17 mouse cellular contexts compared by ENCODE assay signal in genomic region chr11:51918576-51918975, GRCm38 (mm10). TPM values are rescaled to one million over a fixed set of nuclear protein-coding genes. Genes with fewer than 3 reads are reported as not detected.
DNase-seq lines count a peak whose midpoint lies in the region; ATAC-seq and TF ChIP-seq lines count a peak whose summit lies in the region.
"Had no signal": no experiment of that assay in that cellular context is flagged by ENCODE, and none has a peak within 500 bp of the region (broad histone marks: within the 10 kb centered on the region; RNA-seq: fewer than 3 reads in every experiment).

No protein-coding gene starts in this region.

- 0 out of 2 replicates have a peak, but pooled peaks cover 2% of the 10 kb centered on the region for H3K9me3 ChIP-seq in liver, postnatal 0 days (ENCODE audit: low read length)
- H3K9me3 ChIP-seq: hindbrain, embryonic 15.5 days had no signal

- ATAC-seq in liver, postnatal 0 days = no peak
- ATAC-seq: forebrain, embryonic 13.5 days; forebrain, postnatal 0 days had no signal

- peak; percentile 41 for DNase-seq in kidney, adult 2 months
- DNase-seq in kidney, postnatal 10 days = no peak
- DNase-seq in liver, postnatal 0 days = no peak
- no peak for DNase-seq in liver
- peak; percentile 23 for DNase-seq in lung, postnatal 10 days
- DNase-seq in lung, adult 2 months = no peak
- DNase-seq: adrenal gland, adult 8-10 months; cerebellum, adult 2 months; cerebellum, postnatal 10 days; forebrain, postnatal 0 days; gastrocnemius, postnatal 36 days; heart, postnatal 36 days had no signal

- TF ChIP-seq EP300 in liver, postnatal 0 days (IDR thresholded peaks at IDR 0.05; ENCODE audit: low read depth) = no peak

- no peaks in the 10 kb centered on the region for H3K36me3 ChIP-seq in kidney, adult 2 months (ENCODE audit: control insufficient read depth, insufficient read depth, low read length)
- no peaks in the 10 kb centered on the region for H3K36me3 ChIP-seq in liver, postnatal 0 days (replicated peaks; ENCODE audit: insufficient read depth, low read length)
- H3K36me3 ChIP-seq: embryonic facial prominence, embryonic 10.5 days; G1E; heart, embryonic 13.5 days; hindbrain, embryonic 15.5 days had no signal

- peak overlapping the region; percentile 89; the same call in 1 of the 2 replicates for H3K27ac ChIP-seq in kidney, adult 2 months (ENCODE audit: insufficient read depth, low read depth, low read length)
- H3K27ac ChIP-seq in liver, postnatal 0 days (ENCODE audit: low read depth) = peak overlapping the region; percentile 99
- H3K27ac ChIP-seq: embryonic facial prominence, embryonic 10.5 days; forebrain, embryonic 13.5 days; heart, embryonic 13.5 days; hindbrain, embryonic 15.5 days had no signal

- no peak for TF ChIP-seq CTCF in kidney, adult 2 months (conservative IDR thresholded peaks at IDR 0.05; ENCODE audit: insufficient read depth, insufficient read length, low read depth, low read length)
- no peak for TF ChIP-seq CTCF in liver, postnatal 0 days (IDR thresholded peaks at IDR 0.05; ENCODE audit: low read depth)
- no peak for TF ChIP-seq CTCF in lung, adult 2 months (IDR thresholded peaks at IDR 0.05; ENCODE audit: insufficient read depth, low read length)

- peaks cover 5% of the 10 kb centered on the region; the same call in 1 of the 2 replicates for H3K4me1 ChIP-seq in kidney, adult 2 months (ENCODE audit: control insufficient read depth, insufficient read depth, low read length)
- H3K4me1 ChIP-seq in liver, postnatal 0 days (ENCODE audit: insufficient read depth) = peaks cover 30% of the 10 kb centered on the region
- H3K4me1 ChIP-seq in lung, adult 2 months (ENCODE audit: control insufficient read depth, insufficient read depth, low read length) = peaks cover 18% of the 10 kb centered on the region

- H3K4me2 ChIP-seq in liver, postnatal 0 days (ENCODE audit: low read depth, low read length) = no peak overlapping the region
- H3K4me2 ChIP-seq: forebrain, embryonic 13.5 days; heart, embryonic 13.5 days; hindbrain, embryonic 15.5 days had no signal

- 84% methylated on average over 2 of the region's 2 CpGs for WGBS in kidney, adult 2 months
- 74% methylated on average over 2 of the region's 2 CpGs for WGBS in liver, postnatal 0 days (ENCODE audit: insufficient replicate concordance)
- 60% methylated on average over 2 of the region's 2 CpGs for WGBS in lung, adult 2 months

- H3K27me3 ChIP-seq in kidney, adult 2 months (replicated peaks; ENCODE audit: control insufficient read depth, insufficient read depth, low read length) = no peaks in the 10 kb centered on the region
- no peaks in the 10 kb centered on the region for H3K27me3 ChIP-seq in liver, postnatal 0 days (ENCODE audit: insufficient read depth, low read length)
- H3K27me3 ChIP-seq: forebrain, embryonic 13.5 days; heart, embryonic 13.5 days; hindbrain, embryonic 15.5 days had no signal

- no peak overlapping the region for H3K9ac ChIP-seq in liver, postnatal 0 days (replicated peaks)
- H3K9ac ChIP-seq: forebrain, embryonic 13.5 days; forebrain, postnatal 0 days; heart, embryonic 13.5 days; hindbrain, embryonic 15.5 days had no signal

- no peak overlapping the region for H3K4me3 ChIP-seq in kidney, adult 2 months (ENCODE audit: insufficient read depth, low read depth, low read length)
- no peak overlapping the region for H3K4me3 ChIP-seq in liver, postnatal 0 days (ENCODE audit: low read depth, low read length)
- no peak overlapping the region for H3K4me3 ChIP-seq in lung, adult 2 months (replicated peaks; ENCODE audit: extremely low read depth, low read depth, low read length)
- H3K4me3 ChIP-seq: embryonic facial prominence, embryonic 10.5 days; forebrain, embryonic 13.5 days; heart, embryonic 13.5 days; hindbrain, embryonic 15.5 days had no signal

- no peak for TF ChIP-seq POLR2A in kidney, adult 2 months (IDR thresholded peaks at IDR 0.05; ENCODE audit: low read depth, low read length)
- TF ChIP-seq POLR2A in lung, adult 2 months (IDR thresholded peaks at IDR 0.05; ENCODE audit: borderline replicate concordance, extremely low read depth, low read depth, low read length) = no peak

RNA-seq across cellular contexts. Expression of gene Cdkn2aipnl, which starts 48.9 kb away (rescaled TPM):
- 15.6 and 17.2 TPM in 2 replicates for polyA plus RNA-seq in kidney, adult 2 months (2012; rRNA removed)
- 30.7 and 33.3 TPM in 2 replicates for polyA plus RNA-seq in liver, postnatal 0 days (2015; fragmentation: Nextera tagmentation; extraction: Ambion mirVana)
- 18.7 and 19.7 TPM in 2 replicates for polyA plus RNA-seq in lung, adult 2 months (2012; rRNA removed)

Comparison
In these comparisons a context has a peak if more than half of its experiments do, and no peak if none do; other contexts are left out.
1. DNase-seq: peak in kidney, adult 2 months (single experiment) and lung, postnatal 10 days (single experiment); none in kidney, postnatal 10 days (single experiment), liver, postnatal 0 days (single experiment), liver (single experiment) and lung, adult 2 months (single experiment).